Mouse (Mus musculus): Measurements from ENCODE around the gene Vipr1.
"Not testable (repeated sequence)": the region's sequence is repeated elsewhere in the genome, so short reads cannot be mapped to it uniquely, and the experiment has no call there.

The Vipr1 gene

DNA sequence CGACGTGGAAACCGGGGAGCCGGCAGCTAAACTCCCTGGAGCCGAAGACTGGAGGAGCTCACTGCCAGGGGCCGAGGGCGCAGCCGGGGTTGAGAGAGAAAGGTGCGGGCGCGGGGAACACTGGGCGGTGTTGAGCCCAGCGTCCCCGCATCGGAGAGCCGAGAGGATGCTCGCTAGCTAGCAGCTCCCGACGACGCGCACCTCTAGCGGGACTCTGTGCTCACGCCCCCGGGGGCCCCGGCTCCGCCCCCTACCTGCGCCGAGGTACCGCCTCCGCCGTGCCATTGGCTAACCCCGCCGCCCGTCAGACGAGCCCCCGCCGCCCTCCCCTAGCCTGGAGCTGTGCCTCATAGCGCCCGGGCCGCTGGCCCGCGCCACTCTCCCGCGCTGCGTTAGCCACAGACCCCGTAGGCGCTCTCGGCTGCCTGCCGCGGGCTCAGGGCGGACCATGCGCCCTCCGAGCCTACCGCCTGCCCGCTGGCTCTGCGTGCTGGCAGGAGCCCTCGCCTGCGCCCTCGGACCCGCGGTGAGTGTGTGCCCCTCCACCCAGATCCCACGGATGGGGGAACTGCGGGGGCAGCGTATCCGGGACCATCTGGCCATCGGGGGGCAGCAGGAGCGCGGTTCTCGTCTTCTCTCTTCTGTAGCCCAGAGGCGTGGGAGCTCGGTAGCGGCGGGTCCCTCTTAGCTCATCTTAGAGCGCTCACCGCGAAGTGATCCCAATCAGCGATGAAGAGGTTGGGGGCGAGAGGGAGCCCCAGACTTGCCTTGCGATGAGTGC, at the start of gene Vipr1:
Vipr1 (plus strand) TSS at position 316 of the 781 bp plus-strand sequence.
- DNase-seq (ENCODE audit: low spot score in 2 of 2), result peak; percentile 83 to 85

DNA sequence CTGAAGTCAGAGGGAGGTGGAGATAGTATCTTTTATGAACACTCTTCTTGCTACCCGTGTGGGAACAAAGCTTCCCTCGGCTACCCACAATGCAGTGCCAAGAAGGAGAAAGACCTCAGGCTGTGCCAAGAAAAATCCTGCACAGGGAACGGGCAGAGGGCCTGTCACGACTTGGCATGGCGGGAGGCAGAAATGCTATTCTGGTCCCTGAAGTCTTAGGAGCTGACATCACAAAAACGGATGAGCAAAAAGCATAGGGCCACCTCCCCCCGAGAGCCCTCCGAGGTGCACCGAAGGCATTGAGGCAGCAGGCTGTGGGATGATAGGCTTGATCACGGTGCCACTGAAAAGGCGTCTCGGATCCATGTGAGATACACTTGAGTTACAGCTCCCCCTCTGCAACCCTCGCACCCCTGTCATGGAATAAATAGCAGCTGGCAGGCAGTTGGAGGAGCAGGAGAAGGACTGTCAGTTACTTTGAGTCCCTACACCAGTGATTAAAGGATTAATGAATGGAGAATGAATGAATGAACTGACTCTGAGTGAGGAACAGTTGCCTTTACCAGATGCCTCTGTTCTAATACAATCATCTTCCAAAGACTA, 49.5 kb upstream of the Vipr1 start:
- peak; percentile 38 to 43 for DNase-seq (ENCODE audit: low spot score in 2 of 2)

DNA sequence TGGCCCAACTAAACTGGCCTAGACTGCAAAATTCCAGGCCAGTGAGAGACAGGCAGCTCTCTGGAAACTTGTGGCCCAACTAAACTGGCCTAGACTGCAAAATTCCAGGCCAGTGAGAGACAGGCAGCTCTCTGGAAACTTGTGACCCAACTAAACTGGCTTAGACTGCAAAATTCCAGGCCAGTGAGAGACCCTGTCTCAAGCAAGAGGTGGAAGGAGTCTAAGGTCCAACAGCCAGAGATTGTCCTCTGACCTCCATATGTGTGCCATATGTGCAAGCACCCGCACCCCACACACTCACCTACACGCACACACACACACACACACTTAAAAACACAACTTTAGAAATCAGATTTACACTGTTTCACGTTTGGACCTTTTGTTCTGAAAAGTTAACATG, 48.7 kb upstream of the Vipr1 start:
- not testable (repeated sequence) for DNase-seq (ENCODE audit: low spot score in 2 of 2)

GRCm38 (mm10) chr9:121594771-121595170, 47.7 kb upstream of the Vipr1 start:
- no peak for DNase-seq (ENCODE audit: low spot score in 2 of 2)

DNA sequence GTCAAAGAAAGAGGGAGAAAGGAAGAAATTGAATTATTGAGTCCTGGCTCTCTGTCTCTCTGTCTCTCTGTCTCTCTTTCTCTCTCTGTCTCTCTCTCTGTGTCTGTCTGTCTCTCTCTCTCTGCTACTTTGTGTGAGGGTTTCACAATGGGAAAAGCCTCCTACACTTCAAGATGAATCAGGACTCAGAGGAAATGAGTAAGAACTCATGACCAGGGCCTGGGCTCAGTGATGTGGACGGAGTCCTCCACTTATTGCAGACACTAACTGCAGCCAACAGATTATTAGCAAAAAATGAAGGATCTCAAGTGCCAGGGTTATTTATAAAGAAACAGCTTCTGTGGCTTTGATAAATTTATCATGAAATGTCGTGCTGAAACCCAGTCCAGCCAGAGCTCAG, 44.4 kb upstream of the Vipr1 start:
- no peak for DNase-seq (ENCODE audit: low spot score in 2 of 2)

DNA sequence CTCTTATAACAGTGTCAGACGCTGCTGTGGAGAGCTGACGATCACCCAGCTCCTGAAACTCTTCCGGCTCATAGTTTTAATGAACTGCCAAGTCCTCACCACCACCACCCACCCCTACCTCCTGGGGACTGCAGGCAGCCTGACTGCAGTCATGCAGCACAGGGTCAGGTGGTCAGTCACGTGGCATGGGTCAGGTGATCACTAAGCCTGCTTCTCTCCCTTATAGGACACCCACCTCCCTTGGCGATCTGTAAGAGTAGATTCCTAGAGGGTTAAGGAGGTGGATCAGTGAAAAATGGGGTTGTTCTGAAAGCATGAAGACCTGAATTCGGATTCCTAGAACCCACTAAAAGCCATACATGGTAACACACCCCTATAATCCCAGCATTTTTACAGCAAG, 43.0 kb upstream of the Vipr1 start:
- DNase-seq (ENCODE audit: low spot score in 2 of 2), result no peak

GRCm38 (mm10) chr9:121600201-121600860, 42.2 kb upstream of the Vipr1 start:
- peak; percentile 64 to 71 for DNase-seq (ENCODE audit: low spot score in 2 of 2)

DNA sequence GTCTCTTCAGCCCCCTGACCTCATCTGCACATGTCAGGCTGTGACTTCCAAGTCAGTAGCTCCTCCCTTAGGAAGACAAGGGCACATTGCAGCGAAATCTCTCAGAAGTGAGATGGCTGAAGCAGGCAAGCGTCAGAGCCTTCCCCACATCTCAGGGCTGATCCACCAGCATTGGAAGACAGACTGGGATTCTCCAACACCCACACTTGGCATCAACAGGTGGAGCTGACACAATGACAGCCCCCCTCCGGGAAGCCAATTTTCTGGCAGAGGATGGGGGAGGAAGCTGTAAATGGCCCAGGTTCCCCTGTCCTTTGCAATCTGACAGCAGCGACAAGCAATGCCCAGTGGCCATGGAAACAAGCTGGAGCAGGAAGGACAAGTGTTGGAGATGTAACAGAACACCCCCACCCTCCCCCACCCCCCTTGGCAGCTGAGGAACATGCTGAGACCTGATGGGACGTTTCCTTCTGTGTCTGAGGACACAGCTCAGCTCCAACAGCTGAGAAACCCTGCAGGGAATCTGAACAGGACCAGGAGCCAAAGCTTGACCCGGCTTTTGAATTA, 41.6 kb upstream of the Vipr1 start:
- peak; percentile 74 for DNase-seq (ENCODE audit: low spot score in 2 of 2)

- no peak for DNase-seq (ENCODE audit: low spot score in 2 of 2)
Measured at GRCm38 (mm10) chr9:121602381-121602780, 40.1 kb upstream of the Vipr1 start.

DNA sequence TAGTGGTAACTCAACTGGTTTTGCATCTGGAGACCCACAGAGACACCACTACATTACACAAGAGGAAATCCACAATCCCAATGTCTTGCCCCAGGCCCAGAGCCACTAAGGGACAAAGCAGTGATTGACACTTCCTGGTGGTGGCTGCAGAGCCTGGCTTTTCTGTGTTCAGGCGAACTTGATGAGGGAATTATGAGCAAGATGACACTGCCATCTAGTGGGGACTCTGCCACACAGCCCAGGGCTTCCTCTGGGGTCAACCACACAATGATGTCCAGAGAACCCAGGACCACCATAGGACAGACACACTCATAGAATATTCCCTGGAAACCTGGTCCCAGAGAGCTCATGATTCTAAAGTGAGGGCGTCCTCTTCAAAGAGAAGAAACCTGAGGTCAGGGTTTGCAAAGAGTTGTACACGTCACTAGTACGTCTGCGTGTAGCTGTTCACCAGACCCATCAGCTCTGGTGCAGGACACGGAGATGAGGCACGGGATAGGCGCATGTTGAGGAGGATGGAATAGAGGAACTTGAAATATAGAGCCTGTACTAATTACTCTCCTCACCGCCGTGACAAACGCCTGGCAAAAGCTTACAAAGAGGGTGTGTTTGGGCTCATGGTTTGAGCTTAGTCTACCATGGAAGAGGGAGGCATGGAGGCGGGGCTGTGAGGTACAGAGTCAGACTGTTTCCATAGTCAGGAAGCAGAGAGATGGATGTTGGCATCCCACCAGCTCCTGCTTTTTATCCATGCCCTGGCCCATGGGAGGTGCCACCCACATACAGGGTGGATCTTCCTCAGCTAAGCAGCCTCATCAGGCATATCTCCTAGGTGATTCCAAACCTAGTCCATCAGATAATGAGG, 36.9 kb upstream of the Vipr1 start:
- peak; percentile 87 to 89 for DNase-seq (ENCODE audit: low spot score in 2 of 2)

DNA sequence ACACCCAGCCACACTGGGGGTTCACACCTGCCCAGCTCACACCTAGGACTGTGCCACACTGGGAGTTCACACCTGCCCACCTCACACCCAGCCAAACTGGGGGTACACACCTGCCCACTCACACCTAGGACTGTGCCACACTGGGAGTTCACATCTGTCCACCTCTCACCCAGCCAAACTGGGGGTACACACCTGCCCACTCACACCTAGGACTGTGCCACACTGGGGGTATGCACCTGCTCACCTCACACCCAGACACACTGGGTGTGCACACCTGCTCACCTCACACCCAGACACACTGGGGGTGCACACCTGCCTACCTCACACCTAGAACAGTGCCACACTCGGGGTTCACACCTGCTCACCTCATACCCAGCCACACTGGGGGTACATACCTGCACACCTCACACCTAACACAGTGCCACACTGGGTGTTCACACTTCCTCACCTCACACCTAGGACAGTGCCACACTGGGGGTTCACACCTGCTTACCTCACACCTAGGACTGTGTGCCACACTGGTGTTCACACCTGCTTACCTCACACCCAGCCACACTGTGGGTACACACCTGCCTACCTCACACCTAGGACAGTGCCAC, 35.9 kb upstream of the Vipr1 start:
- no peak for DNase-seq (ENCODE audit: low spot score in 2 of 2)

GRCm38 (mm10) chr9:121609381-121609780, 33.1 kb upstream of the Vipr1 start:
- no peak for DNase-seq (ENCODE audit: low spot score in 2 of 2)

- DNase-seq (ENCODE audit: low spot score in 2 of 2), result no peak
Measured at GRCm38 (mm10) chr9:121613192-121613591, 29.3 kb upstream of the Vipr1 start.

- no peak for DNase-seq (ENCODE audit: low spot score in 2 of 2)
Measured at GRCm38 (mm10) chr9:121614241-121614757, 28.2 kb upstream of the Vipr1 start.

- no peak for DNase-seq (ENCODE audit: low spot score in 2 of 2)
Measured at GRCm38 (mm10) chr9:121616471-121616870, 26.0 kb upstream of the Vipr1 start.

- no peak for DNase-seq (ENCODE audit: low spot score in 2 of 2)
Measured at GRCm38 (mm10) chr9:121619441-121619840, 23.1 kb upstream of the Vipr1 start.

GRCm38 (mm10) chr9:121623235-121623634, 19.3 kb upstream of the Vipr1 start:
- no peak for DNase-seq (ENCODE audit: low spot score in 2 of 2)

DNA sequence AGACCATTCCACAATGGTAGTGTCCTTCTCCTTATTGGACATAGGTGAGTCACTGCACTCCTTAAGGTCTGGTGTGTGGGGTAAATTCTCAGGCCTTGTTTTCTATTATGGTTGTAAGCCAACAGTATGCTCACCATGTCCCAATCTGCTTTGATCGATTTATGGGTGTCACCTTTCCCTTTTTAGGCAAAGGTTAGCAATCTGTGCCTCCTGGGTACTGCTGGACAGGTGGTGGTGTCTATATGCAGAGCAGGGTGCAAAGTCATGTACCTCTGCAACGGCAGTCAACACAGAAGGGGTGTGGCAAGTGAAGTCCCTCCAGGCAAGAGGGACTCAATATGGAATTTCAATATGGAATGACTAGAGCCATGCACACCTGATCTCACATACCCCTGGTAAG, 17.6 kb upstream of the Vipr1 start:
- no peak for DNase-seq (ENCODE audit: low spot score in 2 of 2)

DNA sequence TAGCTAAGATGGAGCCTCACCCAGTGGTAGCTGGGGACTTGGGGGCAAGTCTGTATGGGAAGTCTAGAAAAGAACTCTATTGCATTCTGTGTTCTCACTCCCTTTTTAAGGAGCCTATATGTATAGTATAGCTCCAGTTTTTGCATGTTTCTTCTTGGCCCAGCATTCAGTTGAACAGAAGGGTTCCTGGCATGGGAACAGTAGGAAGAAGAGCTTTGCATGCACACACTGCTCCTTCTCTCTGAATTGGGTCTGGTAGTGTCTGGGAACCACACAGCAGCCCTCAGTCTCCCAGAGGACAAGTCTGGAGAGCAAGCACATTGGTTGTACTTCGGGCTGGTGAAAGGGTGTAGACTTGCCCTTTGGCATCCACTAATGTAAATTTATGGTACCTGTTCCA, 11.9 kb upstream of the Vipr1 start:
- no peak for DNase-seq (ENCODE audit: low spot score in 2 of 2)

DNA sequence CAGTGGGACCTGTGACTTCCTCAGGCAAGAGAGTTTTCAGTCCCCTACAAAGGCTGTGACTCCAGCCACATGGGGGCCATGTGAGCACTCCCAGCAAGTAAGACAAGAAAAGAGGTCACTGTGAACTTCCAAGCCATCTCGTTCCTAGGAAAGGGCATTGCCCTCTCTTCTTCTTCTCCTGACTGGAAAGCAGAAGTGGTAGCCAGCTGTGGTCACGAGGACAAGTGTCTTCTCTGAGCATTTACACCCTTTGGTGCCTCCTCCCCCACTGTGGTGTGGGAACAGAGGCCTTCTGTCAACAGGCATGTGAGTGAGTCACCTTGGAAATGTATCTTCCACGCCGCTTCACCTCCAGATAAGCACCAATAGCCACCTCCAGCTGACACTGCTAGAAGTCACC, 10.6 kb upstream of the Vipr1 start:
- DNase-seq (ENCODE audit: low spot score in 2 of 2), result no peak

GRCm38 (mm10) chr9:121632891-121633290, 9.6 kb upstream of the Vipr1 start:
- DNase-seq (ENCODE audit: low spot score in 2 of 2), result no peak
